Mouse (Mus musculus): ENCODE data around the gene Fbxo10. TPM values are rescaled to one million over a fixed set of nuclear protein-coding genes. Genes with fewer than 3 reads are reported as not detected.

Gene Fbxo10
- polyA plus RNA-seq, 1 experiment, result 5.2 TPM

DNA sequence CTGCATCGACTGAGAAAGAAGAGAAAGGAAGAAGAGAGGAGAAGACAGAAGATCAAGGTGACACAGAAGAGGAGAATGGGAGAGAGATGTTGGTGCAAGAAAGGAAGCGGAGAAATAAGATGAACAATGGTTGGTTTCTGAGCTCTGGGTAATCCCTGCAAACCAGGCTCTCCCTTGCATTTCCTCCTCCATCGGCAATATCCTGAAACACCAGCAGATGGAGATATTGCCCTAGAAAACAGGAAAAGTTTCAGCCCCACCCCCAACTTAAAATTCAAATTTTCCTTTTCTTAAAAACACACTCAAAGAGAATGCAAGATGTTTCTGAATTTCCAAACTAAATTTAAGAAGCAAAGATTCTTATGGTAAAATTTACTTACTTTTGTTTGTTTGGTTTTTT, 68.8 kb downstream of the Fbxo10 start:
- H3K4me1 ChIP-seq (ENCODE audit: control insufficient read depth, insufficient read depth, insufficient read length), result peaks cover 3% of the 10 kb centered on the region; the same call in 1 of the 2 replicates
- no peak overlapping the region for H3K4me3 ChIP-seq (ENCODE audit: extremely low read depth, insufficient read depth, insufficient read length)
- no peak overlapping the region for H3K27ac ChIP-seq (ENCODE audit: insufficient read depth, low read length)
- peak; percentile 20 to 22 for DNase-seq (ENCODE audit: low read depth in 1 of 2, low spot score in 2 of 2)
- WGBS, result 14% methylated on average over 3 of the region's 3 CpGs
- H3K27me3 ChIP-seq (ENCODE audit: control insufficient read depth, insufficient read depth, low read length), result no peaks in the 10 kb centered on the region
- H3K36me3 ChIP-seq (ENCODE audit: control insufficient read depth, insufficient read depth, low read length), result no peaks in the 10 kb centered on the region
- peak; percentile 20; the same call in 1 of the 2 replicates for TF ChIP-seq CTCF (IDR thresholded peaks at IDR 0.05; ENCODE audit: extremely low read depth, insufficient read depth, insufficient read length, insufficient replicate concordance)
- TF ChIP-seq POLR2A (IDR thresholded peaks at IDR 0.05; ENCODE audit: low read depth, low read length), result no peak

GRCm38 (mm10) chr4:45013537-45013936, 70.9 kb downstream of the Fbxo10 start:
- Histone ChIP-seq H3K27ac (ENCODE audit: insufficient read depth, low read length) (peak overlapping the region; percentile 88; the same call in 1 of the 2 replicates), H3K27me3 (ENCODE audit: control insufficient read depth, insufficient read depth, low read length) (no peaks in the 10 kb centered on the region), H3K4me3 (ENCODE audit: extremely low read depth, insufficient read depth, insufficient read length) (peak overlapping the region; percentile 72; the same call in 1 of the 2 replicates), H3K36me3 (ENCODE audit: control insufficient read depth, insufficient read depth, low read length) (no peaks in the 10 kb centered on the region), H3K4me1 (ENCODE audit: control insufficient read depth, insufficient read depth, insufficient read length) (no peaks in the 10 kb centered on the region; the same call in 1 of the 2 replicates)
- DNase-seq (ENCODE audit: low read depth in 1 of 2, low spot score in 2 of 2), result no peak
- WGBS, result 7% methylated on average over 2 of the region's 2 CpGs
- TF ChIP-seq POLR2A (IDR thresholded peaks at IDR 0.05; ENCODE audit: low read depth, low read length) (no peak), CTCF (IDR thresholded peaks at IDR 0.05; ENCODE audit: extremely low read depth, insufficient read depth, insufficient read length, insufficient replicate concordance) (no peak)

DNA sequence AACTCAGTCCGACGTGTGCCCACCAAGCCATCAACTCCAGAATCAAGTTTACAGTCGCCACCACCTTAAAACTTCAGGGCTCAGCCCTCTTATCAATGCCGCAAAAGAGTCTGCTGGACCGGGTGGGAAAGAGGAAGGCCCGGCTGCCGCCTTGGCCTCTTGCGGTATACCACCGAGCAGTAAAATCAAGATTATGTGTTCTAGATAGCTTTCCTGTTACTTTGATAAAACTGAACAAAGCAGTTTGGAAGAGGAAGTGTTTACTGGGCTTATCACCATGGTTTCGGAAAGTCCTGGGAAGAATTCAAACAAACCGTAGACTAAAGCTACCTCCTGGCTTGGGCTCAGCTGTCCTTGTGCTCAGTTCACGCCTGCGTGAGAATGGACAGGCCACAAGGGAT, 71.4 kb downstream of the Fbxo10 start:
- TF ChIP-seq POLR2A (IDR thresholded peaks at IDR 0.05; ENCODE audit: low read depth, low read length), result no peak
- TF ChIP-seq CTCF (IDR thresholded peaks at IDR 0.05; ENCODE audit: extremely low read depth, insufficient read depth, insufficient read length, insufficient replicate concordance), result no peak
- Histone ChIP-seq H3K4me3 (ENCODE audit: extremely low read depth, insufficient read depth, insufficient read length) (peak overlapping the region; percentile 72), H3K4me1 (ENCODE audit: control insufficient read depth, insufficient read depth, insufficient read length) (no peaks in the 10 kb centered on the region; the same call in 1 of the 2 replicates), H3K27me3 (ENCODE audit: control insufficient read depth, insufficient read depth, low read length) (no peaks in the 10 kb centered on the region), H3K36me3 (ENCODE audit: control insufficient read depth, insufficient read depth, low read length) (no peaks in the 10 kb centered on the region), H3K27ac (ENCODE audit: insufficient read depth, low read length) (peak overlapping the region; percentile 88)
- 1% methylated on average over 13 of the region's 13 CpGs for WGBS
- DNase-seq (ENCODE audit: low read depth in 1 of 2, low spot score in 2 of 2), result no peak

GRCm38 (mm10) chr4:45012105-45012975, 72.1 kb downstream of the Fbxo10 start, which contains the start of gene Zbtb5:
Gene Zbtb5, minus strand, starts transcription at chr4:45012412.
- peak within 1 kb of the TSS; percentile 88 for H3K27ac ChIP-seq (ENCODE audit: insufficient read depth, low read length)
- H3K4me3 ChIP-seq (ENCODE audit: extremely low read depth, insufficient read depth, insufficient read length), result peak within 1 kb of the TSS; percentile 74
- H3K36me3 ChIP-seq (ENCODE audit: control insufficient read depth, insufficient read depth, low read length), result no peaks in the 10 kb centered on the region
- WGBS, result under 1% methylated on average over 62 of the region's 63 CpGs
- peak; percentile 99 to 100 for DNase-seq (ENCODE audit: low read depth in 1 of 2, low spot score in 2 of 2)
- H3K27me3 ChIP-seq (ENCODE audit: control insufficient read depth, insufficient read depth, low read length), result no peaks in the 10 kb centered on the region
- H3K4me1 ChIP-seq (ENCODE audit: control insufficient read depth, insufficient read depth, insufficient read length), result no peaks in the 10 kb centered on the region; the same call in 1 of the 2 replicates
- TF ChIP-seq CTCF (IDR thresholded peaks at IDR 0.05; ENCODE audit: extremely low read depth, insufficient read depth, insufficient read length, insufficient replicate concordance) (no peak), POLR2A (IDR thresholded peaks at IDR 0.05; ENCODE audit: low read depth, low read length) (peak; percentile 70; the same call in 1 of the 2 replicates)

GRCm38 (mm10) chr4:45011581-45012104, 72.8 kb downstream of the Fbxo10 start:
- peak in 1 of 2 experiments; percentile 18 for DNase-seq (ENCODE audit: low read depth in 1 of 2, low spot score in 2 of 2)
- peak overlapping the region; percentile 87 for H3K27ac ChIP-seq (ENCODE audit: insufficient read depth, low read length)
- no peaks in the 10 kb centered on the region; the same call in 1 of the 2 replicates for H3K4me1 ChIP-seq (ENCODE audit: control insufficient read depth, insufficient read depth, insufficient read length)
- no peaks in the 10 kb centered on the region for H3K27me3 ChIP-seq (ENCODE audit: control insufficient read depth, insufficient read depth, low read length)
- H3K36me3 ChIP-seq (ENCODE audit: control insufficient read depth, insufficient read depth, low read length), result no peaks in the 10 kb centered on the region
- under 1% methylated on average over 31 of the region's 31 CpGs for WGBS
- peak overlapping the region; percentile 74 for H3K4me3 ChIP-seq (ENCODE audit: extremely low read depth, insufficient read depth, insufficient read length)
- TF ChIP-seq POLR2A (IDR thresholded peaks at IDR 0.05; ENCODE audit: low read depth, low read length) (no peak), CTCF (IDR thresholded peaks at IDR 0.05; ENCODE audit: extremely low read depth, insufficient read depth, insufficient read length, insufficient replicate concordance) (no peak)

DNA sequence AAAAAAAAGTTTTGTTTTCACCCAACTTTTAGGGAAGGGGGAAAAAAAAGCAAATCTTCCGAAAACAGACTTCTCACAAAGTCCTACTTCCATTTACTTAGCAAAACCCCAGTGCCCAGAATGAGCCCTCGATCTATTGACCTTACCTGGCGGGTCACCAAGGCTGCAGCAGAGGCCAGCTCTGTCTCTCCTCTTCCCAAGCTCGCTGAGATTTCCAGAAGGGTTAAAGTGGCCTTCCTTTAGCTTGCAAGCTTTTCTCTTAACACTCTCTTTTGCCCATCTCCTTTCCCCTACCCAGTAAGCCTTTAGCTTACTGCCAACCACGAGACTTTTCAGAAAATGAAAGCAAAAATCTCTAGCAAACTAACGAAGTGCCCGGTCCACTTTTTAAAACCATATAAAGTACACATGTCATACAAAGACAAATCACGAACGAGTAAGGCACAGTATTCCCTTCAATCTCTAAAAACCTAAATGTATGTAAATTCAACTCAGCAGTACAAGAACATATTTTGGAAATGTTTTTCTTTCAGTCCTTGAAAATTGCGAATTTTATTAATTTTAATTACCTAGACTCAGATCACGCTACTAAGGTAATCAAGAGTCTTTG, 73.5 kb downstream of the Fbxo10 start:
- no peak overlapping the region for H3K27ac ChIP-seq (ENCODE audit: insufficient read depth, low read length)
- H3K27me3 ChIP-seq (ENCODE audit: control insufficient read depth, insufficient read depth, low read length), result no peaks in the 10 kb centered on the region
- peak overlapping the region; percentile 74 for H3K4me3 ChIP-seq (ENCODE audit: extremely low read depth, insufficient read depth, insufficient read length)
- TF ChIP-seq CTCF (IDR thresholded peaks at IDR 0.05; ENCODE audit: extremely low read depth, insufficient read depth, insufficient read length, insufficient replicate concordance) (no peak), POLR2A (IDR thresholded peaks at IDR 0.05; ENCODE audit: low read depth, low read length) (no peak)
- no peaks in the 10 kb centered on the region for H3K36me3 ChIP-seq (ENCODE audit: control insufficient read depth, insufficient read depth, low read length)
- no peak for DNase-seq (ENCODE audit: low read depth in 1 of 2, low spot score in 2 of 2)
- no peaks in the 10 kb centered on the region; the same call in 1 of the 2 replicates for H3K4me1 ChIP-seq (ENCODE audit: control insufficient read depth, insufficient read depth, insufficient read length)
- 5% methylated on average over 11 of the region's 11 CpGs for WGBS

Data from spleen, adult 2 months (tissue).